Mouse (Mus musculus) CH12.LX (cell line): ENCODE measurements around the gene Aig1. TPM values are rescaled to one million over a fixed set of nuclear protein-coding genes. Genes with fewer than 3 reads are reported as not detected.

Experiments
- DNase-seq: peaks from one replicate; pipeline ENCODE4 v3.0.0-alpha.2; 2013; ENCODE audit errors: extremely low read depth
- H3K27ac ChIP-seq: 2 replicates; pipeline ENCODE4 v1.5.1; 2012; ENCODE audit warnings: low read depth, mild to moderate bottlenecking, control low read depth, moderate library complexity; ENCODE audit not compliant: insufficient read depth
- H3K27me3 ChIP-seq: replicated peaks from 2 replicates; pipeline ENCODE3; 2012; ENCODE audit warnings: inconsistent platforms
- H3K36me3 ChIP-seq, 2 experiments: replicated peaks in 1 of 2; 2 replicates each; pipeline versions ENCODE3 to v1.6.1; 2012; ENCODE audit warnings: inconsistent platforms in 1 of 2, low read length in 1 of 2, mild to moderate bottlenecking in 1 of 2, mixed read lengths in 1 of 2, moderate library complexity in 1 of 2; ENCODE audit not compliant: control insufficient read depth in 1 of 2, insufficient read depth in 1 of 2
- H3K4me1 ChIP-seq, 2 experiments: 2 replicates each; pipeline ENCODE4 v1.6.1; 2012; ENCODE audit warnings: inconsistent platforms in 1 of 2, moderate library complexity in 1 of 2; ENCODE audit not compliant: insufficient read depth in 2 of 2, control insufficient read depth in 1 of 2
- H3K4me2 ChIP-seq: 2 replicates; pipeline ENCODE4 v1.6.1; 2012; ENCODE audit warnings: low read depth, mild to moderate bottlenecking, control low read depth; ENCODE audit not compliant: poor library complexity, insufficient read depth, severe bottlenecking
- H3K4me3 ChIP-seq, 3 experiments: fragments of 150-350 bp in 1 of 3; sonication (generic) in 1 of 3; replicated peaks in 1 of 3; 2 replicates each; pipeline versions ENCODE3 to v1.5.1; 2011 to 2012; ENCODE audit warnings: low read depth in 2 of 3, low read length in 2 of 3, mild to moderate bottlenecking in 2 of 3, moderate library complexity in 2 of 3, control low read depth in 1 of 3, improper control_type of control experiment in 1 of 3, inconsistent platforms in 1 of 3, mixed read lengths in 1 of 3; ENCODE audit not compliant: poor library complexity in 1 of 3
- H3K79me2 ChIP-seq: replicated peaks from 2 replicates; pipeline ENCODE4 v1.6.1; 2012; ENCODE audit warnings: mild to moderate bottlenecking, moderate library complexity; ENCODE audit not compliant: control insufficient read depth, poor library complexity, insufficient read depth, severe bottlenecking; ENCODE audit errors: extremely low read depth
- H3K9ac ChIP-seq: 2 replicates; pipeline ENCODE4 v1.6.1; 2012; ENCODE audit warnings: low read depth, mild to moderate bottlenecking, control low read depth, moderate library complexity; ENCODE audit not compliant: insufficient read depth
- H3K9me3 ChIP-seq: replicated peaks from 2 replicates; pipeline ENCODE3; 2012; ENCODE audit warnings: low read length, inconsistent platforms, mixed read lengths
- BHLHE40 ChIP-seq: IDR thresholded peaks from 2 replicates; pipeline ENCODE4 v1.6.1; 2011; ENCODE audit warnings: mild to moderate bottlenecking, low read depth, low read length, improper control_type of control experiment
- CHD1 ChIP-seq: IDR thresholded peaks from 2 replicates; pipeline ENCODE4 v1.6.1; 2012; ENCODE audit warnings: low read depth, low read length, improper control_type of control experiment, inconsistent platforms
- CTCF ChIP-seq, 2 experiments: IDR thresholded peaks in 1 of 2; conservative IDR thresholded peaks in 1 of 2; 2 replicates each; pipeline ENCODE4 v1.5.1; 2011 to 2012; ENCODE audit warnings: low read depth in 2 of 2, low read length in 2 of 2, improper control_type of control experiment in 1 of 2, inconsistent platforms in 1 of 2, mild to moderate bottlenecking in 1 of 2, moderate library complexity in 1 of 2
- ETS1 ChIP-seq: conservative IDR thresholded peaks from 2 replicates; pipeline ENCODE4 v1.6.1; 2012; ENCODE audit warnings: low read depth, mild to moderate bottlenecking, inconsistent platforms, low read length, improper control_type of control experiment, moderate library complexity
- HCFC1 ChIP-seq: IDR thresholded peaks from 2 replicates; pipeline ENCODE4 v1.6.1; 2012; ENCODE audit warnings: low read depth, mild to moderate bottlenecking, inconsistent platforms, low read length, improper control_type of control experiment
- IRF4 ChIP-seq: IDR thresholded peaks from 2 replicates; pipeline ENCODE4 v1.6.1; 2014; ENCODE audit warnings: low read depth, mild to moderate bottlenecking, inconsistent platforms, low read length, improper control_type of control experiment
- JUND ChIP-seq: conservative IDR thresholded peaks from 2 replicates; pipeline ENCODE4 v1.6.1; 2011; ENCODE audit warnings: low read depth, low read length, improper control_type of control experiment
- MAFK ChIP-seq: IDR thresholded peaks from 2 replicates; pipeline ENCODE4 v1.6.1; 2011; ENCODE audit warnings: low read length, improper control_type of control experiment; ENCODE audit not compliant: insufficient replicate concordance
- MAX ChIP-seq: IDR thresholded peaks from 2 replicates; pipeline ENCODE4 v1.6.1; 2011; ENCODE audit warnings: low read length, improper control_type of control experiment
- MAZ ChIP-seq: IDR thresholded peaks from 2 replicates; pipeline ENCODE4 v1.6.1; 2012; ENCODE audit warnings: low read depth, mild to moderate bottlenecking, inconsistent platforms, low read length, improper control_type of control experiment, moderate library complexity
- MEF2A ChIP-seq: IDR thresholded peaks from 2 replicates; pipeline ENCODE4 v1.6.1; 2014; ENCODE audit warnings: low read depth, mild to moderate bottlenecking, inconsistent platforms, low read length, improper control_type of control experiment, borderline replicate concordance
- NRF1 ChIP-seq: IDR thresholded peaks from 2 replicates; pipeline ENCODE4 v1.6.1; 2014; ENCODE audit warnings: low read depth, mild to moderate bottlenecking, inconsistent platforms, low read length, improper control_type of control experiment, moderate library complexity
- PAX5 ChIP-seq: IDR thresholded peaks from 2 replicates; pipeline ENCODE4 v1.6.1; 2012; ENCODE audit warnings: low read length, inconsistent platforms, mixed read lengths
- POLR2A ChIP-seq: IDR thresholded peaks from 2 replicates; pipeline ENCODE4 v1.6.1; 2011; ENCODE audit warnings: low read depth, mild to moderate bottlenecking, improper control_type of control experiment, low read length
- RAD21 ChIP-seq: IDR thresholded peaks from 2 replicates; pipeline ENCODE4 v1.6.1; 2011; ENCODE audit warnings: low read depth, mild to moderate bottlenecking, low read length, improper control_type of control experiment, moderate library complexity
- TBP ChIP-seq: conservative IDR thresholded peaks from 2 replicates; pipeline ENCODE4 v1.6.1; 2011; ENCODE audit warnings: low read depth, low read length, improper control_type of control experiment
- TCF12 ChIP-seq: IDR thresholded peaks from 2 replicates; pipeline ENCODE4 v1.6.1; 2014; ENCODE audit warnings: low read depth, mild to moderate bottlenecking, inconsistent platforms, low read length, improper control_type of control experiment
- USF1 ChIP-seq: IDR thresholded peaks from 2 replicates; pipeline ENCODE4 v1.6.1; 2014; ENCODE audit warnings: low read depth, mild to moderate bottlenecking, inconsistent platforms, low read length, improper control_type of control experiment
- ZKSCAN1 ChIP-seq: IDR thresholded peaks from 2 replicates; pipeline ENCODE4 v1.6.1; 2012; ENCODE audit warnings: low read depth, inconsistent platforms, low read length, improper control_type of control experiment, borderline replicate concordance
- dilution Hi-C: fragments of 300-500 bp; cut with MboI; formaldehyde crosslinking; loops from 2 replicates; pipeline ENCODE4 v1.14.3; 2020; ENCODE audit warnings: low sequenced_read_pairs; ENCODE audit not compliant: extremely low pct_unique_long_range_greater_than_20kb, extremely low pct_ligation_motif_present
- in situ Hi-C: fragments of 300-500 bp; cut with MboI; formaldehyde crosslinking; loops from 3 replicates; pipeline ENCODE4 v1.14.3; 2019; ENCODE audit warnings: low sequenced_read_pairs, low pct_ligation_motif_present, low pct_unique_long_range_greater_than_20kb, mixed read lengths
- polyA plus RNA-seq: library from polyadenylated mRNA; unstranded; fragments of >175 nt; gene quantifications from 2 replicates; pipeline ENCODE4 v1.2.1, GENCODE M21; 2012; ENCODE audit warnings: low read depth; ENCODE audit not compliant: insufficient read length
- total RNA-seq, 2 experiments: library from RNA; depleted of rRNA; stranded (reverse); fragments of 300-350 nt in 1 of 2; fragments of >200 nt in 1 of 2; gene quantifications; 2 replicates each; pipeline ENCODE4 v1.2.3; 2012 to 2014

Aig1 gene
- total and polyA plus RNA-seq, 3 experiments = 1.6 to 10.8 (median 2.4) TPM

DNA sequence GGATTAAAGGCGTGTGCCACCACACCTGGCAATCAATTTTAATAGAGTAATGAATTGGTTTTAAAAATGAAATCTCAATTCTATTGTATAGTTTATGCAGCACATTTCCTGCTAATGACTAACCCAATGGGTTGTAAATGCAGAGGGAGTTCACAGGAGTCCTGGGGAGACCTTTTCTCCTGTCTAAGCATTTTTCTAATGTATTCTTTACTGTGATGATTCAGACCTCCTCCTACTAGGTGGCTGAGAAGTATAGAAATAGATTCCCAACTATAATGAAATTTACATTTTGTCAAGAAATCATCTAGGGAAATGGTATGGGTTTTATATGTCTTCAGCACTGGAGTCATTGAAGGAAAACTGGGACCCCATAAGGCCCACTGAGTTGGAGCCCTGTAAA lies 114.1 kb downstream of the Aig1 start:
- Histone ChIP-seq H3K9ac (no peak overlapping the region), H3K79me2 (no peaks in the 10 kb centered on the region), H3K36me3 (no peaks in the 10 kb centered on the region), H3K4me3 (no peak overlapping the region), H3K27me3 (no peaks in the 10 kb centered on the region), H3K4me2 (no peak overlapping the region), H3K27ac (no peak overlapping the region), H3K9me3 (no peaks in the 10 kb centered on the region), H3K4me1 (no peaks in the 10 kb centered on the region)
- in situ Hi-C loops (no loop called here), dilution Hi-C loops (no loop called here)
- TF ChIP-seq PAX5 = no peak
- no peak for TF ChIP-seq TCF12
- no peak for TF ChIP-seq MAFK
- no peak for TF ChIP-seq JUND
- no peak for TF ChIP-seq USF1
- no peak for TF ChIP-seq HCFC1
- no peak for TF ChIP-seq CTCF (conservative IDR thresholded peaks at IDR 0.05 in 1 of 2, IDR thresholded peaks at IDR 0.05 in 1 of 2; ENCODE audit: low read depth in 2 of 2, low read length in 2 of 2)
- TF ChIP-seq ZKSCAN1 = no peak
- TF ChIP-seq MAX = no peak
- TF ChIP-seq NRF1 = no peak
- TF ChIP-seq MEF2A = no peak
- no peak for TF ChIP-seq BHLHE40
- TF ChIP-seq TBP = no peak
- TF ChIP-seq POLR2A = no peak
- no peak for TF ChIP-seq MAZ
- DNase-seq = no peak

DNA sequence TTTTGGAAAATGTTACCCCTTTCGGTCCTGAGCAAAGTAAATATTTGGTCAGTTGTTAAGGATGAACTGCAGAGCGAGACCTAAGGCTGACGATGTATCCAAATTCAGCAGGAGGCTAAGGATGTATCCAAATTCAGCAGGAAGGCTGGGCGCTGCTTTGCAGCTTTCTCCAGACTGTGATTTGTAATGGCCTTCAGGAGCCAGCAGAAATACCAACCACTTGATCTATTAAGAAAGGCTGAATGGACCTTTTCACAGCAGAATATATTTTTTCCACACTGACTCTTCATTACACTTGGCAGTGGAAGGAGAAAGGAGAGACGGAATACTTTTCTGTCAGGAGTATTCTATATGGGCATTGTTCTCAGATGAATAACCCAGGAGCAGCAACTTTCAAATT lies 115.0 kb downstream of the Aig1 start:
- Histone ChIP-seq H3K79me2 (no peaks in the 10 kb centered on the region), H3K9me3 (no peaks in the 10 kb centered on the region), H3K4me1 (no peaks in the 10 kb centered on the region), H3K36me3 (no peaks in the 10 kb centered on the region), H3K9ac (no peak overlapping the region), H3K27ac (no peak overlapping the region), H3K27me3 (no peaks in the 10 kb centered on the region), H3K4me2 (no peak overlapping the region), H3K4me3 (no peak overlapping the region)
- TF ChIP-seq MAZ = no peak
- no peak for TF ChIP-seq BHLHE40
- TF ChIP-seq IRF4 = no peak
- no peak for TF ChIP-seq CHD1
- TF ChIP-seq ETS1 = no peak
- TF ChIP-seq TCF12 = no peak
- TF ChIP-seq CTCF (conservative IDR thresholded peaks at IDR 0.05 in 1 of 2, IDR thresholded peaks at IDR 0.05 in 1 of 2; ENCODE audit: low read depth in 2 of 2, low read length in 2 of 2) = no peak
- TF ChIP-seq PAX5 = no peak
- no peak for TF ChIP-seq RAD21
- in situ Hi-C loops (no loop called here), dilution Hi-C loops (no loop called here)
- no peak for DNase-seq
